Mouse (Mus musculus) neural tube, embryonic 11.5 days (tissue): ENCODE measurements around the gene Snx14. TPM values are rescaled to one million over a fixed set of nuclear protein-coding genes. Genes with fewer than 3 reads are reported as not detected.
A peak's percentile ranks its signal among the peaks of the same experiment; 100 is the strongest.
"Not testable (repeated sequence)": the region's sequence is repeated elsewhere in the genome, so short reads cannot be mapped to it uniquely, and the experiment has no call there.

Experiments used
- ATAC-seq: fragments of 200-750 bp; cut with Nextera tagmentation; 2 replicates; pipeline ENCODE4 v1.8.0; 2017; ENCODE audit warnings: moderate number of reproducible peaks, mild to moderate bottlenecking, moderate TSS enrichment, moderate library complexity; ENCODE audit not compliant: insufficient read depth, low FRiP score, low TSS enrichment
- DNase-seq: peaks from one replicate; pipeline ENCODE4 v3.0.0-alpha.2; 2015; ENCODE audit warnings: low spot score
- H3K27ac ChIP-seq: fragments of 300-500 bp; sonication (generic); 2 replicates; pipeline ENCODE4 v1.5.1; 2014; ENCODE audit warnings: low read depth, mild to moderate bottlenecking, low read length
- H3K27me3 ChIP-seq: fragments of 300-500 bp; sonication (generic); 2 replicates; pipeline ENCODE4 v1.6.1; 2014; ENCODE audit warnings: mild to moderate bottlenecking, low read length, mixed read lengths; ENCODE audit not compliant: control insufficient read depth, insufficient read depth
- H3K36me3 ChIP-seq: fragments of 300-500 bp; sonication (generic); 2 replicates; pipeline ENCODE4 v1.6.1; 2014; ENCODE audit warnings: mild to moderate bottlenecking, low read length, moderate library complexity, mixed read lengths; ENCODE audit not compliant: control insufficient read depth, insufficient read depth
- H3K4me1 ChIP-seq: fragments of 300-500 bp; sonication (generic); 2 replicates; pipeline ENCODE4 v1.6.1; 2014; ENCODE audit warnings: low read length, mixed read lengths; ENCODE audit not compliant: control insufficient read depth, insufficient read depth
- H3K4me2 ChIP-seq: fragments of 300-500 bp; sonication (generic); 2 replicates; pipeline ENCODE4 v1.6.1; 2014; ENCODE audit warnings: low read depth, mild to moderate bottlenecking, moderate library complexity
- H3K4me3 ChIP-seq: fragments of 300-500 bp; sonication (generic); 2 replicates; pipeline ENCODE4 v1.5.1; 2014; ENCODE audit warnings: low read depth, low read length
- H3K9ac ChIP-seq: fragments of 300-500 bp; sonication (generic); 2 replicates; pipeline ENCODE4 v1.6.1; 2014; ENCODE audit warnings: mild to moderate bottlenecking, low read length
- H3K9me3 ChIP-seq: fragments of 300-500 bp; sonication (generic); 2 replicates; pipeline ENCODE4 v1.6.1; 2016; ENCODE audit warnings: low read length; ENCODE audit not compliant: control insufficient read depth
- WGBS: fragments of 180-500 bp; shearing (Covaris S2); extraction: QIAGEN DNeasy Blood & Tissue Kit; methylation state at CpG from one replicate; pipeline ENCODE4 v1.1.7; 2014; 5-methylcytosine and 5-hydroxymethylcytosine counted together
- polyA plus RNA-seq: library from polyadenylated mRNA; unstranded; fragments of >200 nt; fragmentation: Nextera tagmentation; extraction: Ambion mirVana; gene quantifications from 2 replicates; pipeline ENCODE4 v1.2.1, GENCODE M21; 2014

Gene Snx14
- 19.3 and 20.7 TPM in 2 replicates for polyA plus RNA-seq

DNA sequence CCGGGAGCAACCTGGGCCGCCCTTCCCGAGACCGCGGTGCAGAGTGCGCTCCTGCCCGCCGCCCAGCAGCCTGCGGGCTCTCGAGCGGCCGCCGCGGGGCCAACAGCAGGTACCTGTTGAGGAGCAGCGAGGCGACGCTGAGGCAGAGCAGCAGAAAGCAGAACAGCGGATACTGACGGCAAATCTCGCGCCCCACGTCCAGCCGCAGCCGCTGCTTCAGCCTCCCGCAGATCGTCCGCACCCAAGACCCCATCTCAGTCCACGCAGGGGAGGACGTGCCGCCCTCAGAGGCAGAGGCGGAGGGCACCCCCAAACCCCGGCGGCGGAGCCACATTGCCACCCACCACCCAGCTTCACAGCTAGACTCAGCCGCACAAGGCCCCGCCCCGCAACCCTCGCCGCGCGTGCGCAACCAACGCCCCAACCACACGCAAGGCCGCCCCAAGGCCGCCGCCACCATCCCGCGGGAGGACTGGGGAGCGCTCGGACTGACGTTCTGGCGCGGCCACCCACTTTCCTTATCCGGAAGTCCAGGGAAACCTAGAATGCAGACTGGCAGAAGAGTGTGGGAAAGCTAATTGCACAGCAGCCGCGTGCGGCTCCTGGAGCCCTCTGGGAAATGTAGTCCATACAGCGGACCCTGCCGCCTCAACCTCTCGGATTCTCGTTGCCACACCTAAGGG lies at the start of gene Snx14:
Gene Snx14 (minus strand): TSS at position 404 of the 683 bp plus-strand sequence.
- peaks cover 2% of the 10 kb centered on the region; the same call in 1 of the 2 replicates for H3K4me1 ChIP-seq
- H3K27me3 ChIP-seq = no peaks in the 10 kb centered on the region
- H3K9ac ChIP-seq = peak within 1 kb of the TSS; percentile 75
- no peaks in the 10 kb centered on the region for H3K9me3 ChIP-seq
- DNase-seq (peak; percentile 95), ATAC-seq (peak; percentile 95)
- H3K36me3 ChIP-seq = no peaks in the 10 kb centered on the region
- H3K4me3 ChIP-seq = peak within 1 kb of the TSS; percentile 65
- peak within 1 kb of the TSS; percentile 72 for H3K27ac ChIP-seq
- H3K4me2 ChIP-seq = peak within 1 kb of the TSS; percentile 90
- under 1% methylated on average over 59 of the region's 62 CpGs for WGBS

GRCm38 (mm10) chr9:88484531-88484930 lies 45.8 kb upstream of the Snx14 start:
- Histone ChIP-seq H3K9me3 (no peaks in the 10 kb centered on the region), H3K27me3 (no peaks in the 10 kb centered on the region), H3K9ac (no peak overlapping the region), H3K4me3 (no peak overlapping the region), H3K36me3 (no peaks in the 10 kb centered on the region), H3K4me1 (peaks cover 3% of the 10 kb centered on the region; the same call in 1 of the 2 replicates), H3K27ac (no peak overlapping the region), H3K4me2 (no peak overlapping the region)
- ATAC-seq (no peak), DNase-seq (no peak)
- WGBS = 59% methylated on average over 6 of the region's 6 CpGs

DNA sequence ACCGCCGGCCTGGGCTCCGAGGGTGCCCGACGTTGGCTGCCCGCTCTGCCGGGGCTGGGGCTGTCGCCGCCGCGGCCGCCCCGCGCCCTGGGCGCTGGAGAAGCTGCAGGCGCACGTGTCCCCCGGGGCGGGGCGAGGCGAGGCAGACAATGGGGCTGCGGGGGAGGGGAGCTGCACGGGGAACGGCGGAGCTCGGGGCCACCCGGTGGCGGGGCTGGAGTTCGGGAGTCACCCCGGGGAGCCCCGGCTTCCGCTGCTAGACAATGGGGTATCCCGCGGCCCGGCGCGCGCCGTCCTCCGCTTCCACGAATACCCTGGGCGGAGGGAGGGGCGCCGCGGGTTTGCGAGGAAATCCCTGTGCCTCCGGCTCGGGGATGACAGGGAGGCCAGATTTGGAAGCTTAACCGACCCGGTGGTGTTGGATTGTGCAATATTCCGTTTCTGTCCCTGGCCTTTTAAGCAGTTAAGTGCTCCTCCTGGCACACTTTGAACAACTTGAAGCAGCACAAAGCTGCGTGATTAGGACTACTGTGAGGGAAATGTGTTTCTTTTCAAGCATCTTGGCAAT lies 44.2 kb upstream of the Snx14 start:
- Histone ChIP-seq H3K9me3 (no peaks in the 10 kb centered on the region), H3K4me3 (peak overlapping the region; percentile 100), H3K4me1 (peaks cover 3% of the 10 kb centered on the region; the same call in 1 of the 2 replicates), H3K36me3 (no peaks in the 10 kb centered on the region), H3K4me2 (peak overlapping the region; percentile 56), H3K27ac (peak overlapping the region; percentile 99), H3K9ac (peak overlapping the region; percentile 91), H3K27me3 (no peaks in the 10 kb centered on the region)
- no peak for DNase-seq
- ATAC-seq = no peak
- WGBS = under 1% methylated on average over 45 of the region's 52 CpGs

DNA sequence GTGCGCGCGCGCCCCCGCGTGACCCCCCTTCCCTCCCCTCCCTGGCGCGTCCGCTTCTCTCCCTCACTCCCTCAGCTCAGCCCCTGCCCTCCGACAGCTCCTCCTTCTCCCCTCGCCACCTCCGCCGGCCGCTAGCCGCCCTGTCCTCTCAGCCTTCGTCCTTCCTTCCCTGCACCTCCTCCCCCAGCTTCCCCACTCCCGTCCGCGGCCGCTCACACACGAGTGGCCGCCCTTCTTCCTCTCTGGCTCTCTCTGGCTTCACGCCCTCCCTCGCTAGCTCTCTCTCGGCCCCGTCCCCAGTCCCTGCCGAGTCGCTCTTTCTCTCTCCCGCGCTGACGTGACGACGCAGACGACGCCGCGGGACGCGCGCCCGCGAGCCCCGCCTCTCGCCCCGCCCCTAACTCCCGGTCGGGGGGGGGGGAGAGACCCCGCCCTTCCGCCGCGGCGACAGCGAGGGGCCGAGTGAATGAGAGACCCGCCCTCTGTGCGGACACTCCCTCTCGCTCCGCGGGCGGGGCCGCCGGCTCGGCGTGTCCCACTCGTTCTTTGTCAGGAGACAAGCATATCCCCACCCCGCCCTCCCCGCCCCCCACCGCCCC lies 43.6 kb upstream of the Snx14 start, which contains the start of gene Syncrip:
Gene Syncrip (minus strand): TSS at position 345 of the 599 bp plus-strand sequence.
- H3K9me3 ChIP-seq, H3K27me3 ChIP-seq, H3K4me1 ChIP-seq, H3K36me3 ChIP-seq: not testable (repeated sequence)
- peak within 1 kb of the TSS; percentile 73 for H3K4me2 ChIP-seq
- WGBS = 2% methylated on average over 15 of the region's 68 CpGs
- DNase-seq (peak; percentile 98), ATAC-seq (peak; percentile 93)
- peak within 1 kb of the TSS; percentile 99 for H3K9ac ChIP-seq
- H3K4me3 ChIP-seq = peak within 1 kb of the TSS; percentile 100
- H3K27ac ChIP-seq = peak within 1 kb of the TSS; percentile 99

DNA sequence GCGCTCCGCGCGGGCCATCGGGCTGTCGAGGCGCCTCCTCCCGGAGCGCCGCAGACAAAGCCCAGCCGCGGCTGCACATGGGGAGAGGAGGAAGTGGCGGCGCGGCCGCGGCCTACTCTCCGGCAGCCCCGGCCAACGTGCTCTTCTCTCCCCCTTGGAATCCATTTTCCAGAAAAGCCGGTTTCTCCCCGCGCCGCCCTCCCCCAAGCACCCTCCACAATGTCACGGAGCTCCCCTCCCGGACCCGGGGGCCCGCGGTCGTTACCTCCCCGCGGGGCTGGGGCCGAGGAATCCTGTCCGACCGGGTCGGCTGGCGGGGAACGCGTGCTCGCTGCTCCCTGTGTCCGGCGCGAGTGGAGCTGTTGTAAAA lies 43.0 kb upstream of the Snx14 start:
- WGBS = 0% methylated on average over 25 of the region's 43 CpGs
- Histone ChIP-seq H3K27ac (peak overlapping the region; percentile 98), H3K9ac (peak overlapping the region; percentile 99), H3K9me3 (no peaks in the 10 kb centered on the region), H3K4me3 (peak overlapping the region; percentile 100), H3K4me2 (peak overlapping the region; percentile 73), H3K36me3 (no peaks in the 10 kb centered on the region), H3K4me1 (peaks cover 3% of the 10 kb centered on the region; the same call in 1 of the 2 replicates), H3K27me3 (no peaks in the 10 kb centered on the region)
- peak; percentile 68 for DNase-seq
- peak; percentile 9; the same call in 1 of the 2 replicates for ATAC-seq

DNA sequence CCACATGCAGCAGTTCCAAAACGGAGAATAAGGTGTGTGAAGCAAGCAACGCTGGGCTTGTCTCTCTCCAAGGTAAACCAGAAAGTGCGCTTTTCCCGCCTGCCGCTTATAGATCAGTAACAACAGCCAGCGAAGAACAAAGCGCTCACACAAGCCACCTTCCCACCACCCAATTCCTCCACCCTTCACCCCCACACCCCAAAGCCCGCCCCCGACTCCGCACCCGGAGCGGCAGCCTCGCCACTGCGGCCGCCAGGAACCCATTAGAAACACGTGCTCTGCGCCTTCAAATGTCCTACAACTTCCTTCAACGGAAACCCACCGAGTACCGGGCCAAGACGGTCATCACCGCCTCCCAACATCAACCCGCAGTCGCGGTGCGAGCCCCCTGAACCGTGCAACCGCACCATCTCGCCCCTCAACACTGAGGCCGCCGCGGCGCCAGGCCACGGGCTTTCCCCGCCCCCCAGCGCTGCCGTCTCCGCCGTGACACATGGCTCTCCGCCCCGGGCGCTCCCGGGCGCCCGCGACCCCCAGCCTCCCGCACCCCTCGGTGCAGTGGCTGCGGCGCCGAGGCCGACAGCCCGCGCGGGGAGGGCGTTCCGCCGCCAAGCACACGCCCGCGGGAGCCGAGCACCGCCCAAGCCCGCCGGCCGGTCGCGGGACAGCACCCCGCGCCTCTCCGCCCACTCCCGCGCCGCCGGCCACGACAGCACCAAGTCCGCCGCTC lies 42.5 kb upstream of the Snx14 start:
- WGBS = under 1% methylated on average over 76 of the region's 78 CpGs
- peak overlapping the region; percentile 100 for H3K4me3 ChIP-seq
- no peak; the same call in 1 of the 2 replicates for ATAC-seq

DNA sequence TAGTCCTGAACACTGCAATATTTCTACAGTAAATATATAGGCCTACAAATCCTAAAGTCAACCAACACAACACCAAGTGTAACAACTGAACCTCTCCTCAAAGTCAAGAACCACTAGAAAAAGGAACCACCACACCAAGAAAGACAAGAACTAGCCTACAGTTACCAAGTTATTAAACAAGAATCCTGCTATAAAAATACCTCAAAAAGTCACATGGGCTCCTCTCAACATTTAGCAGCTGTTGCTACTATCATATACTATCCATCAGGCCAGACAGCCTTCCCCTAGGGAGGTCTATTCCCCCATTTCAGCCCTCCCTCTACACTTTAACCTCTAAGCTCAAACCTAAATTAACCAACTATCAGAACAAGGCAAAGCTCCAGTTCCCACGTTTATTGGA lies 41.4 kb upstream of the Snx14 start:
- Histone ChIP-seq H3K4me1 (peaks cover 3% of the 10 kb centered on the region; the same call in 1 of the 2 replicates), H3K27ac (no peak overlapping the region), H3K9me3 (no peaks in the 10 kb centered on the region), H3K9ac (no peak overlapping the region), H3K4me3 (peak overlapping the region; percentile 100), H3K36me3 (no peaks in the 10 kb centered on the region), H3K27me3 (no peaks in the 10 kb centered on the region), H3K4me2 (peak overlapping the region; percentile 73)
- no peak for ATAC-seq
- WGBS = 12% methylated on average over 1 of the region's 1 CpGs
- DNase-seq = no peak

More for the DNA sequence above, 42.5 kb upstream of the Snx14 start:
- H3K9me3 ChIP-seq = no peaks in the 10 kb centered on the region
- peaks cover 3% of the 10 kb centered on the region; the same call in 1 of the 2 replicates for H3K4me1 ChIP-seq
- H3K4me2 ChIP-seq = peak overlapping the region; percentile 73
- DNase-seq = peak; percentile 37
- peak overlapping the region; percentile 99 for H3K9ac ChIP-seq
- peak overlapping the region; percentile 98 for H3K27ac ChIP-seq
- no peaks in the 10 kb centered on the region for H3K27me3 ChIP-seq
- H3K36me3 ChIP-seq = no peaks in the 10 kb centered on the region

DNA sequence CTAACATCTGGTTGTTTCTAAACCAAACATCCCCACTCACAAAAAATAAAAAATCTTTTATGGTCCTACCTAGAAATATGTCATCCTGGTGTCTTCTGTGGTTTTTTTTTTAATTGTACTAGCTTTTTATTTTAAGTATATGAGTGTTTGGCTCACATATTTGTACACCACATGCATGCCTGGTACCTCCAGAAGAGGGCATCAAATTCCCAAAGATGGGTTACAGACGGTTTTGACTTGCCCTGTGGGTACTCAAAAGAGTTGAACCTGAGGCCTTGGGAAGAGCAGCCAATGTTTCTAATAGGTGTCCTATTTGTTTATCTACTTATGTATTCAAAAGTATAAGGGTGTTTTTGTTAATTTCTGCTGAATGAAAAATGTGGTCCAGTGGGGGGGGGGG lies 37.4 kb upstream of the Snx14 start:
- H3K27ac ChIP-seq = no peak overlapping the region
- no peaks in the 10 kb centered on the region for H3K4me1 ChIP-seq
- no peaks in the 10 kb centered on the region for H3K9me3 ChIP-seq
- 54% methylated on average over 1 of the region's 1 CpGs for WGBS
- no peaks in the 10 kb centered on the region for H3K27me3 ChIP-seq
- no peak for ATAC-seq
- peaks cover 10% of the 10 kb centered on the region for H3K36me3 ChIP-seq
- no peak overlapping the region for H3K4me2 ChIP-seq
- H3K4me3 ChIP-seq = no peak overlapping the region
- no peak overlapping the region for H3K9ac ChIP-seq
- DNase-seq = no peak
